Comparison of ENCODE assay signal across 6 mouse cellular contexts in genomic region chr2:123914021-123914420, GRCm38 (mm10).
"Had no signal": no experiment of that assay in that cellular context is flagged by ENCODE, and none has a peak within 500 bp of the region (broad histone marks: within the 10 kb centered on the region; RNA-seq: fewer than 3 reads in every experiment).

No protein-coding gene starts in this region.

- DNase-seq: kidney, adult 18-20 months; kidney, postnatal 10 days; kidney, postnatal 4 days; lung, postnatal 14 days; spleen, adult 18-20 months; thymus, postnatal 4 days had no signal
